Mouse (Mus musculus) intestine, postnatal 0 days (tissue): ENCODE results near the gene Cenpv. TPM values are rescaled to one million over a fixed set of nuclear protein-coding genes. Genes with fewer than 3 reads are reported as not detected.

ENCODE experiments used
- ATAC-seq: fragments of 200-750 bp; cut with Nextera tagmentation; 2 replicates; pipeline ENCODE4 v1.8.0; 2017; ENCODE audit warnings: mild to moderate bottlenecking, moderate TSS enrichment, moderate library complexity
- H3K27ac ChIP-seq: fragments of 300-500 bp; sonication (generic); 2 replicates; pipeline ENCODE4 v1.5.1; 2014; ENCODE audit warnings: mild to moderate bottlenecking, low read depth, low read length, moderate library complexity
- H3K27me3 ChIP-seq: fragments of 300-500 bp; sonication (generic); replicated peaks from 2 replicates; pipeline ENCODE4 v1.6.1; 2014; ENCODE audit warnings: low read length, mixed read lengths; ENCODE audit not compliant: control insufficient read depth, insufficient read depth
- H3K36me3 ChIP-seq: fragments of 300-500 bp; sonication (generic); 2 replicates; pipeline ENCODE4 v1.6.1; 2014; ENCODE audit warnings: mild to moderate bottlenecking, moderate library complexity; ENCODE audit not compliant: control insufficient read depth, insufficient read depth
- H3K4me1 ChIP-seq: fragments of 300-500 bp; sonication (generic); replicated peaks from 2 replicates; pipeline ENCODE4 v1.6.1; 2014; ENCODE audit warnings: antibody characterized with exemption, low read length, mixed read lengths; ENCODE audit not compliant: control insufficient read depth, insufficient read depth
- H3K4me2 ChIP-seq: fragments of 300-500 bp; sonication (generic); replicated peaks from 2 replicates; pipeline ENCODE4 v1.6.1; 2014; ENCODE audit warnings: low read depth, mild to moderate bottlenecking, moderate library complexity
- H3K4me3 ChIP-seq: fragments of 300-500 bp; sonication (generic); 2 replicates; pipeline ENCODE4 v1.5.1; 2014; ENCODE audit warnings: low read depth, low read length
- H3K9ac ChIP-seq: fragments of 300-500 bp; sonication (generic); 2 replicates; pipeline ENCODE4 v1.6.1; 2014; ENCODE audit warnings: mild to moderate bottlenecking, low read depth, low read length
- H3K9me3 ChIP-seq: fragments of 300-500 bp; sonication (generic); 2 replicates; pipeline ENCODE4 v1.6.1; 2016; ENCODE audit warnings: mixed run types; ENCODE audit not compliant: control insufficient read depth
- CTCF ChIP-seq: sonication (generic); IDR thresholded peaks from 2 replicates; pipeline ENCODE4 v1.5.1; 2016; ENCODE audit warnings: low read depth, mild to moderate bottlenecking, control low read depth, antibody characterized with exemption, moderate library complexity
- WGBS: fragments of 180-500 bp; shearing (Covaris S2); extraction: QIAGEN DNeasy Blood & Tissue Kit; methylation state at CpG from one replicate; pipeline ENCODE4 v1.1.7; 2014; 5-methylcytosine and 5-hydroxymethylcytosine counted together
- polyA plus RNA-seq: library from polyadenylated mRNA; unstranded; fragments of >200 nt; fragmentation: Nextera tagmentation; extraction: Ambion mirVana; gene quantifications from 2 replicates; pipeline ENCODE4 v1.2.1, GENCODE M21; 2015

Gene Cenpv
- 54.9 and 55.2 TPM in 2 replicates for polyA plus RNA-seq

- Histone ChIP-seq H3K36me3 (peaks cover 6% of the 10 kb centered on the region; the same call in 1 of the 2 replicates), H3K27me3 (no peaks in the 10 kb centered on the region), H3K4me1 (0 out of 2 replicates have a peak, but pooled peaks cover 4% of the 10 kb centered on the region), H3K27ac (peak within 1 kb of the TSS; percentile 96), H3K4me3 (peak within 1 kb of the TSS; percentile 84), H3K4me2 (peak within 1 kb of the TSS; percentile 91), H3K9me3 (no peaks in the 10 kb centered on the region), H3K9ac (peak within 1 kb of the TSS; percentile 94)
- TF ChIP-seq CTCF = no peak
- peak; percentile 76 for ATAC-seq
- WGBS = 6% methylated on average over 56 of the region's 57 CpGs
Observed at GRCm38 (mm10) chr11:62539089-62539890, at the start of gene Cenpv. Gene Cenpv, minus strand, starts transcription at chr11:62539261.

DNA sequence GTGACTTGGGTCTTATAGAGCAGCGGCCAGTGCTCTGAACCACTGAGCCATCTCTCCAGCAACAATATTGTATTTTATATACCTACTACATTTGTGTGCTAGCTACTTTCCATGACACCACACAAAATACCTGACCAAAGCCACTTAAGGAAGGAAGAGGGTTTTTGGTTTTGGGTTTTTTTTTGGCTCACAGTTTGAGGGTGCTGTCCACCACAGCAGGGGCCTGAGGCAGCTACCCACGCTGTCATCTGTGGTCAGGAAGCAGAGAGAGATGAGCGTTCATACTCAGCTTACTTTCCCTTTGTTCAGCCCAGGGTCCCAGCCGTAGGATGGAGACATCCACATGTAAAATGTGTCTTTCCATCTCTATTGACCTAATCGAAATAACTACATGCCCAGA is 48.0 kb upstream of the Cenpv start:
- H3K27me3 ChIP-seq = no peaks in the 10 kb centered on the region
- no peaks in the 10 kb centered on the region for H3K36me3 ChIP-seq
- H3K4me1 ChIP-seq = no peaks in the 10 kb centered on the region
- no peak overlapping the region for H3K4me3 ChIP-seq
- WGBS = 88% methylated on average over 5 of the region's 5 CpGs
- no peak overlapping the region for H3K27ac ChIP-seq
- no peak for TF ChIP-seq CTCF
- H3K4me2 ChIP-seq = no peak overlapping the region
- no peak for ATAC-seq
- no peak overlapping the region for H3K9ac ChIP-seq
- H3K9me3 ChIP-seq = no peaks in the 10 kb centered on the region

- H3K9ac ChIP-seq = no peak overlapping the region
- H3K4me3 ChIP-seq = no peak overlapping the region
- H3K4me2 ChIP-seq = no peak overlapping the region
- no peak overlapping the region for H3K27ac ChIP-seq
- TF ChIP-seq CTCF = no peak
- no peak for ATAC-seq
- 71% methylated on average over 9 of the region's 9 CpGs for WGBS
- no peaks in the 10 kb centered on the region for H3K27me3 ChIP-seq
- no peaks in the 10 kb centered on the region for H3K4me1 ChIP-seq
- H3K9me3 ChIP-seq = no peaks in the 10 kb centered on the region
- no peaks in the 10 kb centered on the region for H3K36me3 ChIP-seq
Observed at GRCm38 (mm10) chr11:62584671-62585206, 45.7 kb upstream of the Cenpv start.

- no peaks in the 10 kb centered on the region for H3K27me3 ChIP-seq
- H3K4me3 ChIP-seq = no peak overlapping the region
- no peak overlapping the region for H3K9ac ChIP-seq
- no peak overlapping the region for H3K27ac ChIP-seq
- WGBS = 86% methylated on average over 6 of the region's 6 CpGs
- H3K4me1 ChIP-seq = no peaks in the 10 kb centered on the region
- no peak overlapping the region for H3K4me2 ChIP-seq
- TF ChIP-seq CTCF = no peak
- H3K9me3 ChIP-seq = no peaks in the 10 kb centered on the region
- ATAC-seq = no peak
- H3K36me3 ChIP-seq = no peaks in the 10 kb centered on the region
Observed at GRCm38 (mm10) chr11:62583031-62583430, 44.0 kb upstream of the Cenpv start.

- Histone ChIP-seq H3K27ac (no peak overlapping the region), H3K27me3 (0 out of 2 replicates have a peak, but pooled peaks cover 7% of the 10 kb centered on the region), H3K4me1 (peaks cover 4% of the 10 kb centered on the region), H3K9me3 (no peaks in the 10 kb centered on the region), H3K4me2 (peak overlapping the region; percentile 98), H3K4me3 (peak overlapping the region; percentile 62), H3K36me3 (no peaks in the 10 kb centered on the region), H3K9ac (no peak overlapping the region)
- 70% methylated on average over 16 of the region's 16 CpGs for WGBS
- TF ChIP-seq CTCF = no peak
- no peak for ATAC-seq
Observed at GRCm38 (mm10) chr11:62576530-62577152, 37.6 kb upstream of the Cenpv start.

DNA sequence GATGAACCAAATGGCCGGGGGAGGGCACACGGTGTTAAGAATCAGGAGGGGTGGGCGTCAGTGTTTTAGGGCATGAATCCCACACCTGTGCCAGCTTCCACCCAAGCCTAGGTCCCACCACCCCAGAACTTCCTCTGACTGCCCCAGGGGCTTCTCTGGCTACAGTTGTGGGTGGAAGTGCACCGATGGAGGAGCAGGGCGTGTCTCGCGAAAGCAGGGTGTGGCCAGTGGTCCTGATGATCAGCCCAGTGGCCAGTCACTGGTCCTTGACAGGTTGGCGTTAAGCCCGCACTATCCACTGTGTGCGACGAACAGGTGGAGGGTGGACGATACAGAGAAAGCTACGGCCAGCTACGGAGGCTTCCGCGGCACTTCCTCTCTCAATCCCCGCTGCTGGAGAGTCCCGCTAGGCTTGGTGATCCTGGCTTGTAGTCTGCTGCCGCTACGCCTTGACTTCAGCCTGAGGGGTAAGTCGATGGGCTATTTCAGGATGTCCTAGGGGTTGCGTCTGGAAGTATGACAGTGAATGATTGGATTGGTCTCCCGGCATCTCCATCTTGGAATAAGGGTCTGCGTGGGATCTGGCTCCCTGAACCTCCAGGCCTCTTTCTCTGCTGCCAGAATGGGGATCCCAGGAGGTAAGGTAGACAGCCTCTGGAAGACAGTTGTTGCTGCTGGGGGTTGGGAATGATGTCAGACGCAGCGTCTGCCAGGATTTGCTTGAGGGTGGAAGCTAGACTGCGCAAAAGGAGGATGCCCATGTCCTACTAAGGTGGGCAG is 36.8 kb upstream of the Cenpv start:
- peaks cover 4% of the 10 kb centered on the region for H3K4me1 ChIP-seq
- peak overlapping the region; percentile 98 for H3K4me2 ChIP-seq
- no peaks in the 10 kb centered on the region for H3K36me3 ChIP-seq
- 7% methylated on average over 27 of the region's 27 CpGs for WGBS
- H3K27ac ChIP-seq = no peak overlapping the region
- TF ChIP-seq CTCF = no peak
- no peaks in the 10 kb centered on the region for H3K9me3 ChIP-seq
- H3K4me3 ChIP-seq = peak overlapping the region; percentile 62
- 0 out of 2 replicates have a peak, but pooled peaks cover 7% of the 10 kb centered on the region for H3K27me3 ChIP-seq
- H3K9ac ChIP-seq = peak overlapping the region; percentile 42
- ATAC-seq = peak; percentile 43
